Mouse (Mus musculus) E14TG2a.4 (cell line): ENCODE data around the gene Zfp385c.

Experiments used
- H3K27me3 ChIP-seq: 2 replicates; pipeline ENCODE4 v1.6.1; 2014; ENCODE audit warnings: low read length, control low read depth; ENCODE audit not compliant: insufficient read depth
- H3K36me3 ChIP-seq: 2 replicates; pipeline ENCODE4 v1.6.1; 2014; ENCODE audit warnings: low read length, control low read depth; ENCODE audit not compliant: insufficient read depth
- H3K4me1 ChIP-seq: replicated peaks from 2 replicates; pipeline ENCODE4 v1.6.1; 2014; ENCODE audit warnings: low read depth, low read length, control low read depth
- H3K4me3 ChIP-seq: replicated peaks from 2 replicates; pipeline ENCODE4 v1.5.1; 2014; ENCODE audit warnings: mild to moderate bottlenecking, low read length
- H3K9me3 ChIP-seq: 2 replicates; pipeline ENCODE4 v1.6.1; 2014; ENCODE audit warnings: low read length, control low read depth
- CTCF ChIP-seq: conservative IDR thresholded peaks from 2 replicates; pipeline ENCODE4 v1.5.1; 2014; ENCODE audit warnings: low read length
- NANOG ChIP-seq: IDR thresholded peaks from 2 replicates; pipeline ENCODE4 v1.6.1; 2014; ENCODE audit warnings: borderline replicate concordance, low read length, mixed read lengths
- POU5F1 ChIP-seq: IDR thresholded peaks from 2 replicates; pipeline ENCODE4 v1.6.1; 2014; ENCODE audit warnings: low read length, borderline replicate concordance

The Zfp385c gene

GRCm38 (mm10) chr11:100601372-100601771 lies 90.9 kb downstream of the Zfp385c start:
- H3K9me3 ChIP-seq, result no peaks in the 10 kb centered on the region
- no peaks in the 10 kb centered on the region for H3K27me3 ChIP-seq
- TF ChIP-seq CTCF, result no peak
- TF ChIP-seq NANOG, result no peak
- no peak for TF ChIP-seq POU5F1
- peaks cover 54% of the 10 kb centered on the region for H3K4me1 ChIP-seq
- H3K4me3 ChIP-seq, result no peak overlapping the region
- peaks cover 93% of the 10 kb centered on the region for H3K36me3 ChIP-seq

- TF ChIP-seq POU5F1 (no peak), CTCF (no peak), NANOG (no peak)
- Histone ChIP-seq H3K36me3 (peaks cover 100% of the 10 kb centered on the region), H3K27me3 (no peaks in the 10 kb centered on the region), H3K9me3 (no peaks in the 10 kb centered on the region), H3K4me3 (no peak overlapping the region), H3K4me1 (peaks cover 39% of the 10 kb centered on the region)
Measured at GRCm38 (mm10) chr11:100598074-100598473, 94.2 kb downstream of the Zfp385c start.

GRCm38 (mm10) chr11:100595533-100595932 lies 96.7 kb downstream of the Zfp385c start:
- H3K27me3 ChIP-seq, result no peaks in the 10 kb centered on the region
- TF ChIP-seq CTCF (no peak), NANOG (no peak), POU5F1 (no peak)
- no peaks in the 10 kb centered on the region for H3K9me3 ChIP-seq
- H3K4me3 ChIP-seq, result no peak overlapping the region
- peaks cover 33% of the 10 kb centered on the region for H3K4me1 ChIP-seq
- peaks cover 100% of the 10 kb centered on the region for H3K36me3 ChIP-seq

GRCm38 (mm10) chr11:100594608-100595007 lies 97.6 kb downstream of the Zfp385c start:
- Histone ChIP-seq H3K9me3 (no peaks in the 10 kb centered on the region), H3K27me3 (no peaks in the 10 kb centered on the region), H3K4me1 (peaks cover 32% of the 10 kb centered on the region), H3K4me3 (no peak overlapping the region), H3K36me3 (peaks cover 100% of the 10 kb centered on the region)
- TF ChIP-seq CTCF (no peak), NANOG (no peak), POU5F1 (no peak)

- Histone ChIP-seq H3K4me3 (no peak overlapping the region), H3K36me3 (peaks cover 100% of the 10 kb centered on the region), H3K4me1 (peaks cover 24% of the 10 kb centered on the region; the same call in 1 of the 2 replicates), H3K27me3 (no peaks in the 10 kb centered on the region), H3K9me3 (no peaks in the 10 kb centered on the region)
- TF ChIP-seq NANOG (no peak), CTCF (no peak), POU5F1 (no peak)
Measured at GRCm38 (mm10) chr11:100592346-100593046, 99.8 kb downstream of the Zfp385c start.

GRCm38 (mm10) chr11:100588462-100588861 lies 103.8 kb downstream of the Zfp385c start:
- Histone ChIP-seq H3K9me3 (no peaks in the 10 kb centered on the region), H3K4me3 (no peak overlapping the region), H3K27me3 (no peaks in the 10 kb centered on the region), H3K4me1 (peaks cover 28% of the 10 kb centered on the region), H3K36me3 (peaks cover 100% of the 10 kb centered on the region)
- TF ChIP-seq CTCF, result no peak
- TF ChIP-seq POU5F1, result no peak
- no peak for TF ChIP-seq NANOG

GRCm38 (mm10) chr11:100585148-100585547 lies 107.1 kb downstream of the Zfp385c start:
- Histone ChIP-seq H3K36me3 (peaks cover 100% of the 10 kb centered on the region), H3K4me3 (no peak overlapping the region), H3K9me3 (no peaks in the 10 kb centered on the region), H3K4me1 (peaks cover 48% of the 10 kb centered on the region), H3K27me3 (no peaks in the 10 kb centered on the region)
- TF ChIP-seq POU5F1 (no peak), NANOG (no peak), CTCF (no peak)

GRCm38 (mm10) chr11:100584561-100584961 lies 107.7 kb downstream of the Zfp385c start:
- H3K4me3 ChIP-seq, result no peak overlapping the region
- peaks cover 52% of the 10 kb centered on the region for H3K4me1 ChIP-seq
- TF ChIP-seq NANOG (no peak), POU5F1 (no peak), CTCF (no peak)
- H3K27me3 ChIP-seq, result no peaks in the 10 kb centered on the region
- no peaks in the 10 kb centered on the region for H3K9me3 ChIP-seq
- H3K36me3 ChIP-seq, result peaks cover 100% of the 10 kb centered on the region
